Mouse (Mus musculus) gastrocnemius, postnatal 4 days (tissue): ENCODE data around the gene Zfp687. TPM values are rescaled to one million over a fixed set of nuclear protein-coding genes. Genes with fewer than 3 reads are reported as not detected.
A peak's percentile ranks its signal among the peaks of the same experiment; 100 is the strongest.
"Not testable (repeated sequence)": the region's sequence is repeated elsewhere in the genome, so short reads cannot be mapped to it uniquely, and the experiment has no call there.

Experiments used
- DNase-seq, 2 experiments: peaks; one replicate each; pipeline ENCODE4 v3.0.0; 2021 to 2022; ENCODE audit warnings: low spot score in 2 of 2, mixed read lengths in 2 of 2
- long read RNA-seq, 2 experiments: library from polyadenylated mRNA; stranded (forward); transcript quantifications; one replicate each; pipeline ENCODE4 v2.0.0; 2021
- total RNA-seq, 2 experiments: library from RNA; stranded (reverse); gene quantifications; 2 replicates each; pipeline ENCODE4 v1.2.3; 2021

Zfp687 gene
- total RNA-seq: 10 to 100 TPM; 29.6 to 34.7 TPM
- long read RNA-seq, experiment 1, partial matches to known transcripts: 11 of 12 reads
- long read RNA-seq, experiment 1, other reads (novel, unspliced or antisense): 1 of 12 reads
- long read RNA-seq, experiment 2, full-length matches to known transcripts: 3 of 24 reads
- long read RNA-seq, experiment 2, partial matches to known transcripts: 11 of 24 reads
- long read RNA-seq, experiment 2, other reads (novel, unspliced or antisense): 10 of 24 reads

DNA sequence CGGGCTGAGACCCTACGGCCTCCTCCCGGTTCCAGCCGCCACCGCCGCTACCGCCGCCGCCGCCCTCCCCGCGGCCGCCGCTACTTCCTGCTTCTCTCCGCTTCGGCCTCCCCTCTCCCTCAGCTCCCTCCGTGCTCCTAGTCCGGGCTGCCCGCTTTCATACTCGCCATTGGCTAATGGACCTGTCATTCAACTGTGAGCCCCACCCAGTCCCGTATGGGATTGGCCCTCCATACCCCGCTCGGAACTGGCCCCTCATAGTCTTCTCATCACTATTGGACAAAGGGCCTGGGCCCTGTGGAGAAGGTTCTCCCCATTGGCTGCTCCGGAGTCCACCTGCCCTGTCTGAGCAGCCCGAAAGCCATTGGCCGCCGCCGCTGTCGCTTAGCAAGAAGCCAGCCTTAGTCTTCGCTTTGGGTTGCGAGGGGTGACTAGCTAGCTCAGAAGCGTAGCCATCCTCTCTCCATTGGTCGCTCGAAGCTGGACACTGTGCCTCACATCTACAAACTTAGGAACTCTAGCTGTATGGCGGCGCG, at the start of gene Zfp687:
Gene Zfp687, minus strand, starts transcription at position 112 of the 536 bp plus-strand sequence.
- peak; percentile 95 to 98 for DNase-seq

DNA sequence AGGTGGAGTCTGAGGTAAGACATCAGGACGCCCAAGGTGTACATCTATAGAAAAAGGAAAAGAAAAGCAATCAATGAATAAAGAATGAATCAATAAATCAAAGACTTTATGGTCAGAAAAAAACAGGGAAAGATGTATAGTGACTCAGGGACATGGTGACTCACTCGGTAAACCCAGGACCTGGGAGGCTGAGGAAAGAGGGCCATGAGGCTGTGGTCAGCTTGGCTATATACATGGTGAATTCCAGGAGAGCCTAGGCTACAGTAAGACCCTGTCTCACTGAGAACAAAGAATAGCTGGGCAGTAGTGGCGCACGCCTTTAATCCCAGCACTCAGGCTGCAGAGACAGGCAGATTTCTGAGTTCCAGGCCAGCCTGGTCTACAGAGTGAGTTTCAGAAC, 48.5 kb upstream of the Zfp687 start:
- no peak for DNase-seq

DNA sequence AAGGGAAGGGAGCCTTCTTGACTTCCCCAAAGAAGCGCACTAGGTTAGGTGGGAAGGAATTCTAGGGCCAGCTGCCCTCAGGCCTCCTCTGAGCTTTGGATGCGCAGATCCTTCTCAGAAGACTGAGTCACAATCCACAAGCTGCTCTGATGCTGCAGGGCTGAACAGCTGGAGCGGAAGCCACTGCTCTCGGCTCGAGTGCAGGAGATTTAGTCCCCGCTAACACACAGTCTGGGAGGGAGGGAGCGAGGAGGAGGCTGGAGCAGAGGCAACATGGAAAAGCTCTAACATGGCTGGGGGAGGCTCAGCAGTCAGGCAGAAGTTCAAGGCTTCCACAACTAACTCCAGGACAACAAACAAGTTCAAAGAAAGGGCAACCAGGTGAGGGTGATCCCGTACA, 42.8 kb upstream of the Zfp687 start:
- no peak for DNase-seq

DNA sequence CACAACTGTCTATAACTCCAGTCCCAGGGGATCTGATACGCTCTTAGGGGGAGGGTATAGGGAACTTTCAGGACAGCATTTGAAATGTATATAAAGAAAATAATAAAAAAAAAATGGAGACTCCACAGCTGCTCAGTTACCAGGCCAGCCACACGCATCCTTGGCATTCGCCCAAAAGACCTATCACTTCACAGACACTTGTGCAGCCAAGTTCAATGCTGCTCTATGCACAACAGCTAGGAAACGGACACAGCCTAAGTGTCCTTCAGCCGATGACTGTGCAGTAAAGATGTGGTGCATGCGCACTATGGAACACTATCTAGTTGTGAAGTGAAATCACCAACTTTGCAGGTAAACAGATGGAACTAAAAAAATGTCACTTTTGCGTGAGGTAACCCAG, 41.0 kb upstream of the Zfp687 start:
- DNase-seq: no peak

DNA sequence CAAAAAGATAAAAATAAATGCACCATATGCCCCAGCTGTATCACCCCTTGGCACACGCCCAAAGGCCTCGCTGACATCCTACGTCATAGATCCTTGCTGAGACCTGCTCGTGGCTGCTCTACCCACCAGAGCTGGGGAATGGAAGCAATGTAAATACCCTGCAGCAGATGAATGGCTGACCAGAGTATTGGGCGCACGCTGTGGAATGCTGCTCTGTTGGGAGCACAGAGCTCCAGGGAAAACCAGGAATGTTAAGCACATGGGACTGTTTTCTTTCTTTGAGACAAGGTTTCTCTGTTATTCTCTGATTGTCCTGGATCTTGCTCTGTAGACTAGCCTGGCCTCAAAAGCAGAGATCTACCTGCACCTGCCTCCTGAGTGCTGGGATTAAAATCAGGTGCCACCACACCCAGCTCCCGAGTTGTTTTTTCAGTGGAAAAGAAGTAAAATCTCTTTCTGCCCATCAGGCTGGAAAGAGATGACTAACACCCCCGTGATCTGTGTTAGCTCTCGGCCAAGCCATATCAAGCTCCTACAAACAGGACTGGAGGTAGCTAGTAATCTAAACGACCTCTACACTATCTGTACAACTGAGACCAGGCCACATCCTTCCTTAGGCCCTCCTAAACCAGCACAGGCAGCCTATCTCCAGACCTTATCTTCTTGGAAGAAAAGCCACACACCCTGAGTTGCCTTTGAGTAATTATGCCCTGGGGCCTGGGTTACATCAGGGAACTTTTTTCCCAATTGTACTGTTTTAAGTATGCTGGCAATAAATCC, 39.4 kb upstream of the Zfp687 start:
- DNase-seq: no peak

DNA sequence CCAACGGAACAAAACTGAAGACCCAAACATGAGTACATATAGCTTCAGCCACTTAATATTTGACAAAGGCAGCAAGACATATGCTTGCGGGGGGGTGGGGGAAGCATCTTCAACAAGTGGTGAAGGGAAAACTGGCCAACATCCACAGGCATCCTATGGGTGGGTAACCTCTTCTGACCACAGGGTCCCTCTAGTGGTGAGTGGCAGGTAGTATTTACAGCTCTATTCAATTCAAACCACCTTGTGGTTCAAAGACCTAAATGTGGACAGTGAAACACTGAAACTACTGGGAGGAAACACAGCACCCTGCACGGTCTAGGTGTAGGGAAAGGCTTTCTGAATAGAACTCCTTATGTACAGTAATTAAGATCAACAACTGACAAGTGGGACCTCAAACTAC, 38.5 kb upstream of the Zfp687 start:
- no peak for DNase-seq

DNA sequence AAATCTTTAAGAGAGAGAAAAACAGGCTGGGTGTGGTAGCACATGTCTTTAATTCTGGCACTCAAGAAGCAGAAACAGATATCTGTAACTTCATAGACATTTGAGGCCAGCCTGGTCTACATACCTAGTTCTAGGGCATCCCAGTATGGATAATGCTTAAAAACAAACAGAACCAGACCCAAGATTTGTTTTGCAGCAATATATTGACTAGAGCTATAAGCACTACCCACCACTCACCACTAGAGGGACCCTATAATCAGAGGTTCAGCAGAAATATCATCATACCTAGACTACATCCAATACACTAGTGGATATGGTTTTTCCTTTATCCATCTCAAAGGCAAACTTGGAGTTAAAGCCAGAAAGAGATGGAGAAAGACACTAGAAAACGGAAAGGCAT, 37.7 kb upstream of the Zfp687 start:
- peak in 1 of 2 experiments; percentile 36 for DNase-seq

DNA sequence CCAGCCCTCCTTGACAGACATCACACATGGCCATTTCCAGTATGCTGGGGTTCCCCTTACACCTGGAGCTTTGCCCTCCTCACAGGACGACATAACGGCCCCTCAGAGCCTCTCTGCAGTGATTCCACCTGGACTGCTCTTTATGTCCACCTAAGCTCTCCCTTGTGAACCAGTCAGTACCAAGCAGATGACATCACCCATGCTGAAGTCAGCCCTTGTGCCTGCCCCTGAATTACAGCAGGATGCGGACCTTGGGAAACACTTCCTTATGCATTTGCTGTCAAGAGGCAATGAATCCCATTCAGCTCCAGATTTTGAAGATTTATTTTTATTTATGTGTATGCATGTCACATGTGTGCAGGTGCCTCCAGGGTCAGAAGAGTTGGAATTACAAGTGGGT, 32.7 kb upstream of the Zfp687 start:
- DNase-seq: no peak

DNA sequence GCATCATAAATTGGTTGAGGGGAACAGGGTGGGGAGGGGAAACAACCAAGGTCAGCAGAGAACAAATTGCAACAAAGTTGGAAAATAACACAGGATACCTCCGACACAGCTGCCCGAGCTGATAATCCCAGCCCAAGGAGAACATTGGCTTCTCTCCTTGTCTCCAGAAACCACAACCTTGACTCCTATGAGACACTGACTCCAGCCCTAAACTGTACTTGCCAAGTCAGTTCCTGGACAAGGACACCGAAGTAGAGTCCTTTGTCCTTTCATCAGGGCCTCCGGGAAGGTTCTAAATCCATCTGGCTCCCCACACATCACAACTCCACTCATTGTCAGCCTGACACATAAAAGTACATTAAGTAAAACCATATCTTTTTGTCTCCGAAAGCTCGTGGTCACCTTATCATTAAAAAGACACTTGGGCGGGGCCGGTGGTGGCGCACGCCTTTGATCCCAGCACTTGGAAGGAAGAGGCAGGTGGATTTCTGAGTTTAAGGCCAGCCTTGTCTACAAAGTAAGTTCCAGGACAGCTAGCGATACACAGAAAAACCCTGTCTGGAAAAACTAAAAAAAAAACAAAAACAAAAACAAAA, 31.3 kb upstream of the Zfp687 start:
- DNase-seq: no peak

DNA sequence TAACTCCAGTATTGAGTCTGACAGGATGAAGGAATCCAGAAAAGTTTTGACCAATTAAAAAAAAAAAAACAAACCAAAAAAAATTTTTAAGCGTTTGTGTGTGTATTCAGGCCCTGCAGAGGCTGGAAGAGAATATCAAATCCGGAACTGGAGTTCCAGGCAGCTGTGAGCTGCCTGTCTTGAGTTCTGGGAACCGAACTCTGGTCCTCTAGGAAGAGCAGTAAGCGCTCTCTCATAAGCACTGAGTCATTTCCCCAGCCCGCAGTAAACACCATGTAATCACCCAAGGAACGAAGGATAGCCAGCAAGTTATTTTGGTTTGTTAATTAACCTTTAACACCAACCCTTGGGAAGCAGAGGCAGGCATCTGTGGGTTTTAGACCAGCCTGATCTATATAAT, 28.0 kb upstream of the Zfp687 start:
- DNase-seq: no peak

DNA sequence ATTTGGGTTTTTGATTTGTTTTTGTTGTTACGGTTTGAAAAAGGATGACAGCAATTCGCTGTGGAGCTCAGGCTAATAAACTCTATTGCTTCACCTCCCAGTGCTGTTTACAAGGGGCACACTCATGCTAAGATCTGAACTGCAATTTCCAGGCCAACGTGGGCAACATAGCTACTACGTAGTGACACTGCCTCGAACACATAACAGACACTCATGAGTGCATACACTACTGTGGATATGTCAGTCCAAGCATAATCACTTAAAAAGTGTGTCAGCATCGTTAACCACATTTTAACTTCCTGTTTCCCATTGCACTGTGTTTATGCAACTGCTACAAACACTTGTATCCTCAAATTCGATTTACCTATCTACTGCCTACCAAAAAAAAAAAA, 27.6 kb upstream of the Zfp687 start:
- no peak for DNase-seq

DNA sequence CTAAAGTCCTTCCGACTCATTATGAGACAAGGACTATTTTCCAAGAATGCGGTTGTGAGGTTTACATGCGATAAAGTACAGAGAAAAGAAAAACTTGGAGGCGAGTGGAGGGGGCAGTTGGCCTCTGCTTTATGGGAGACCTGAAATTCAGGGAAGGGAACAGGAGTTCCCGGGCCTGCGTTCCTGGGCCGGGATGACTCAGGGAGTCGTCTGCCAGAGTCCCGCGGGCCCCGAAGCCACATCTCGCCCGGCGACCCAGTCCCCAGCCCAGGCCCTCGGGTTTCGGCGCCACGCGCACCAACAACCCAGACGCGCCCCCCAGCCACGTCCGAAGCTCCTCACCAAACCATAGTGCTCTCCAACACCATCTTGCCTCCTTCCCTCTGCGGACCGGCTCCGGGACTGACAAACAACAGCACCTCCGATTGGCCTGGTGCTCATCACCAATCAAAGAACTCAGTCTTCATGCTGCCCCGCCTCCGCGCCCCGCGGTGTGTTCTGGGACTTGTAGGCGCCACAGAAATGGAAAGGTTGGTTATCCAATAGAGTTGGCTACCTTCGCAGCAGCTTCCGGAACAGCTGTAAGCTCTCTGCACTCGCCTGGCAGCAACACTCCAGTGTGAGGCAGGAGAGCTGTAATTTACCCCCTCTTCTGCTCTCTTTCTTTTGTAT, 27.1 kb upstream of the Zfp687 start, which contains the start of gene Psmd4:
Gene Psmd4, minus strand, starts transcription at position 449 of the 672 bp plus-strand sequence.
- DNase-seq: peak; percentile 92 to 96

DNA sequence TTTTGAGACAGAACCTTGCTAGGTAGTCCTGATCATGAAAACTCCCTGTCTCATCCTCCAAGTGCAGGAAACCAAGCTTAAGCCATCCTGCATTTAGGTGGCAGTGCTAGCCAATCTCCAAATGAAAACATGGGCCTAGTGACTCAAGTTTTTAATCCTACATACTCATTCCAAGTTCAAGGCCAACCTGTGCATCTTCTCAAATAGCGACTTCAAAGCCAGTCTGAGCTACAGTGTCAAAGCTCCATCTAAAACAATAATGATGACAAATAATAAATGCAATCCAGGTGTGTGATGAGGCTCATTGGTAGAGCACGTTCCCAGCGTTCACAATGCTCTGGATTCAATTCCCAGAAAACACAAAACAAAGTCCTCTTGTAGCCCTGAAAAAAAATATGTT, 26.4 kb upstream of the Zfp687 start:
- no peak for DNase-seq

DNA sequence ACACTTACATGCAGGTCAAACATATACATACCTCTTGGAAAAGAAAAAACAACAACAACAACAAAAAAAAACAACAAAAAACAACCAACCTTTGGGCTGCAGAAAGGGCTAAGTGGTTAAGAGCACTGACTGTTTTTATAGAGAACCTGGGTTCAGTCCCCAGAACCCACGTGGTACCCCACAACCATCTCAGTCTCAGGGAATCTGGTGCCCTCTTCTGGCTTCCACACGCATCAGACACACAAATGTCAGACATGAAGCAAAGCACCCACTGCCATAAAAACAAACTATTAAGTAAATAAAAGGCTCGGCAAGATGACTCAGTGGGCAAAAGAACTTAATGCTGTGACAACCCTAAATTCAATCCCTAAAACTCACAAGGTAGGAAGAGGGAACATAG, 14.7 kb upstream of the Zfp687 start:
- DNase-seq: no peak

DNA sequence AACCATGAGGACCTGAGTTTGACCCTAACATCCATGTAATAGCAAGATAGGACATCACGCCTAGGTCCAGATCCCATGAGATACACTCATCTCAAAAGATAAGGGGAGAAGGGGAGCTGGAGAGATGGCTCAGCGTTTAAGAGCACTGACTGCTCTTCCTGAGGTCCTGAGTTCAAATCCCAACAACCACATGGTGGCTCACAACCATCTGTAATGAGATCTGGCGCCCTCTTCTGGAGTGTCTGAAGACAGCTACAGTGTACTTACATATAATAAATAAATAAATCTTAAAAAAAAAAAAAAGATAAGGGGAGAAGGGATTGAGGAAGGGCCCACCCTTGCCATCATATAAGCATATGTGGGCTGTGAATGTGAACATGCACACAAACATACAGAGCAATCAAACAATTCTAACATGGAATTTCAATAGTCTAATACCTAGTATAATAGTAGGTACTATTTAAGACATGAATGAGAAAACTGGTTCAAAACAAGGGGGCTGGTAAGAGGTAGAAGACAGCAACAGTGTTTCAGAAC, 14.1 kb upstream of the Zfp687 start:
- DNase-seq: not testable (repeated sequence)

DNA sequence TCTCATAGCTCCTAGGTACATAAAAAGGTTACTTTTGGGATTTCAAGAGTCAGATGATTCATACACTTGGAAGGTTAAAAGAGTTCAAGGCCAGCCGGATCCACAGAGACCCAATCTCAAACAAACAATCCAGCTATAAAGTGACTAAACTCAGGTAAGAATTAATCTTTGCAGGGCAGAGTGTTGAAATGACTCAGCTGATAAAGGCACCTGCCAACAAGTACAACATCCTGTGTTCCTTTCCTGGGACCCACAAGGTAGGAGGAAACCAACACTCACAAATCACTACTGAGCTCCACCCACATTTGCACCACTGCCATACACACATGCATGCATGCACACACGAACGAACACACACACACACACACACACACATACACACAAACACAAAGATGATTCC, 13.4 kb upstream of the Zfp687 start:
- DNase-seq: no peak

DNA sequence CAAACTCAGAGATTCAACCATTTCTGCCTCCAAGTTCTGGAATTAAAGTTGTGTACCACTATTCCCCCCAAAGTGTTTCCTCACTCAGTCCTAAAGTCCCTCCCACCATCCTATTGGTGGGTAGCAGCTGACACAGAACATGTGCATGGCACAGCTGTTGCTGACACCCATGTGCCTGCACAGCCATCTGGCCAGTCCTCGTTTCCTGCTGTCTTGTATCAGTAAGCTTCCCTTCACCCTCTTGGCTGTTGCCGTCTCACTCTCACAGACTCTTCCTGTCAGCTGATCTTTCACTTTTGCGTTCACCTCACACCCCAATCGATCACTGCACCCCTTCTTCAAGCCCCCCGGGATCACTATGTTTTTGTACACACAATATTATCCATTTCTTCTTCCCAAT, 12.5 kb upstream of the Zfp687 start:
- DNase-seq: no peak

DNA sequence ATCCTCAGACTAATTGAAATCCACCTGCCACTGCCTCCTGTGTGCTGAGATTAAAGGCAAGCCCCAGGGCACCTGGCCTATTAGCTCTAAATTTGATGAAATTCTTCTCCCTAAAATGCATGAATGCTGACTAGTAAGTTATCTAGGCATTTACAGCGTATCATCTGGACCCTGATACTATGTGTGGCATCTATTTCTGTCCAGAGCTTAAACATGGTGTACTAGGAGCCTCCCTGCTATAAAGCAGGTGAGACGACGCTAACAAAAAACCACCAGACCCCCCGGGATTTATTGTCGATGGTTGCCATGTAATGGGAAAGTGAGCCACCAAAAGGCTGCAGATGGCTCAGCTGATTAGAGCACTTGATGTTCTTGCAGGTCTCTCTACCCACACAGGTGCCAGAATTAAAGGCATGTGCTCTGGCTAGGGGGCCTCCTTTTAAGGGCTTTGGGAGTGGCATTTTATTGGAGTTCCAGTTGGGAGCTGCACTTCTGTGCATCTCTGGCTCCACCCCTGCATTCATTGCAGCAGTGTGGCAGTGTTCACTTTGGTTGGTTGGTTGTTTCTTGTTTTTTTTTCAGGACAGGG, 11.9 kb upstream of the Zfp687 start:
- no peak for DNase-seq

DNA sequence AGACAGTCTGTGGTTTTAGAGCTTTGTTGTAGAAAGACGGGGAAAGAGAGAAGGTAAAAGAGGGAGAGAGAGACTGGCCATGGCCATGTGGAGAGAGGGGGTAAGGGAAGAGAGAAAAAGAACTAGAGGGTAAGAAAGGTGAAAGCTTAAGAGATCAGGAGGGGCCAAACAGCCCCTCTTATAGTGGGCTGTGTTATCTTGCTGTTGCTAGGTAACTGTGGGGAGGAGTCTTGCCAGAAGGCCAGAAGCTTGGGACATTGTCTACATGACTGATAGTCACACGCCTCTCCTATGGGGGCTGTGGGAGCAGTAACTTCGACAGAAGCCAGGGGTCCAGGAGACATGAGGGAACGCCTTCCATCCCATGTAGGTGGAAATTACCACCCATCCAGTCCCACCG, 10.0 kb upstream of the Zfp687 start:
- DNase-seq: no peak

DNA sequence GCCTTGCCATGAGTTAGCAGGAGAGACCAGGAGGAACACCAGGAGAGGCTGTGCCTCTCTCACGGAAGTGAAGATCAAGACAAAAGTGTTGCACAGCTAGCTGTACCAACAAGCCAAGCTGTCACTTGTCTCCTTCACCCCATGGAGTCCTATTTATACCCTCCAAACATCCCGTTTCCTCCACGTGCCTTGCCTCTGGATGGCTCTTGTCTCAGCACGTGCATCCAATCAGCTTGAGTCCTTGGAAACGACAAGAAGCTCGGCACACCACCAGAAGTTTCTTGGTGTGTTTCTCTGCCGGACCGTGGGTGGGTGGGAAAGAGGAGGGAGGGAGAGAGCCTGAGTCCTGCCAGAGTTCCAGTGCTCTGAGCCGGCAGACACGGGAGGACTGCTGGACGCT, 9.3 kb upstream of the Zfp687 start:
- no peak for DNase-seq

DNA sequence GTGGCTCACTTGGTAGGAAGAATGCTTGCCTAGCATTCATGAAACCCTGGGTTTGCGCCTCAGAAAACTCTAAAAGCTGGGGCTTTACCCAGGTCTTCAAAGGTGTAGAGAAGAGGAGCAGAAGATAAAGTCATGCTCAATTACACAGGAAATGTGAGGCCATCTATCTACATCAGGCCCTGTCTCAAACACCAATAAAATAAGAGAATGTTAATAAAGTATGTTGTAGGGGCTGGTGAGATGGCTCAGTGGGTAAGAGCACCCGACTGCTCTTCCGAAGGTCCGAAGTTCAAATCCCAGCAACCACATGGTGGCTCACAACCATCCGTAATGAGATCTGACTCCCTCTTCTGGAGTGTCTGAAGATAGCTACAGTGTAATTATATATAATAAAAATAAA, 5.7 kb upstream of the Zfp687 start:
- not testable (repeated sequence) for DNase-seq
